Mouse (Mus musculus): ENCODE measurements around the gene Tmem123.

DNA sequence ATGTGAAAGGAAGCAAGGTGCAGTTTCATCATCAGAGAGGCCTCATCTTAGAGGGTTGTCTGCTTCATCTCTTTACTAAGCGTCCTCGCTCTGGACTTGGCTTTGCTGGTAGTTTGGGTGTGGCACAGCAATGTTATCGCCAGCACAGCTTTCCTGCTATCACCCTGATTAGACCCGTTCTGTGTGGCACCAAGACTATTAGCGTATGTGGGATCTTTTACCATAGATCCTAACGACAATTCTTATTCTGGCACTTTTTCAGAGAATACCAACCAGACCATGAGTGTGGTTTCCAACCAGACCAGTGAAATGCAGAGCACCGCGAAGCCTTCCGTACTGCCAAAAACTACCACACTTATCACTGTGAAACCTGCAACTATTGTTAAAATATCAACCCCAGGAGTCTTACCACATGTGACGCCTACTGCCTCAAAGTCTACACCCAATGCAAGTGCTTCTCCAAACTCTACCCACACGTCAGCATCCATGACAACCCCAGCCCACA, 26.8 kb downstream of the Tmem123 start:
- TF ChIP-seq CTCF (IDR thresholded peaks at IDR 0.05; ENCODE audit: control insufficient read depth, insufficient read depth, insufficient replicate concordance, low read depth, low read length) (no peak), POLR2A (IDR thresholded peaks at IDR 0.05; ENCODE audit: control insufficient read depth, low read depth, low read length) (no peak)
